19 mouse cellular contexts compared by ENCODE assay signal in the genomic region with DNA sequence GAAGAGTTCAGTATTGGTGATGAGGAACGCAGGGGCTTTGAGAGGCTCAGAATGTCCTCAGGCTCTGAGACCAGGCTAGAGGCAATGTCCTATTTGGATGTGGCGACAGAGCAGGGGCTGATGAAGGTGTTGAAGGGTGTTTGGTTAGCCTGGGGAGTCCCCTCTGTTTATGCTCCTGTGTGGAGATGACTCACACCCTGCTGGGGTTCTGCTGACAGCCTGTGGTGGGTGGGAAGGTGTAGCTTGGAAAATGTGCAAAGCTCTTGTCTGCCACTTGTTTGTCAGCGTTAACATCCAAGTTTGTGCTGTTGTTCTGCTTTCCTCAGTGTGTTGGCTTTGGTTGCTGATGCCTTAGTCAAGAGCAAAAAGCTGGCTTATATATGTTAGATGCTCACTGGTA.
A peak's percentile ranks its signal among the peaks of the same experiment; 100 is the strongest.
DNase-seq lines count a peak whose midpoint lies in the region; ATAC-seq and TF ChIP-seq lines count a peak whose summit lies in the region.
"Had no signal": no experiment of that assay in that cellular context is flagged by ENCODE, and none has a peak within 500 bp of the region (broad histone marks: within the 10 kb centered on the region; RNA-seq: fewer than 3 reads in every experiment).

No protein-coding gene starts in this region.

- WGBS in embryonic facial prominence, embryonic 10.5 days, result 78% methylated on average over 3 of the region's 3 CpGs
- 79% methylated on average over 3 of the region's 3 CpGs for WGBS in hindbrain, postnatal 0 days

- no peak overlapping the region for H3K27ac ChIP-seq in CH12.LX (ENCODE audit: insufficient read depth, low read depth)
- H3K27ac ChIP-seq in embryonic facial prominence, embryonic 10.5 days (replicated peaks), result no peak overlapping the region
- H3K27ac ChIP-seq in hindbrain, postnatal 0 days, result no peak overlapping the region
- H3K27ac ChIP-seq: forebrain, embryonic 15.5 days; kidney, postnatal 0 days; liver, embryonic 12.5 days had no signal

- dilution Hi-C loops in CH12.LX (cut with MboI; ENCODE audit: extremely low pct_ligation_motif_present, extremely low pct_unique_long_range_greater_than_20kb, low sequenced_read_pairs), result no loop called here

- no peak for TF ChIP-seq RAD21 in CH12.LX (IDR thresholded peaks at IDR 0.05; ENCODE audit: low read depth, low read length)

- TF ChIP-seq EP300 in CH12.LX (IDR thresholded peaks at IDR 0.05; ENCODE audit: low read length), result no peak; the same call in 1 of the 2 replicates

- in situ Hi-C loops in CH12.LX (cut with MboI; ENCODE audit: low pct_ligation_motif_present, low pct_unique_long_range_greater_than_20kb, low sequenced_read_pairs), result no loop called here

- no peaks in the 10 kb centered on the region for H3K9me3 ChIP-seq in CH12.LX (replicated peaks; ENCODE audit: low read length)
- no peaks in the 10 kb centered on the region for H3K9me3 ChIP-seq in embryonic facial prominence, embryonic 10.5 days
- no peaks in the 10 kb centered on the region for H3K9me3 ChIP-seq in hindbrain, postnatal 0 days (ENCODE audit: low read length)
- H3K9me3 ChIP-seq: forebrain, embryonic 15.5 days; liver, embryonic 12.5 days had no signal

- no peaks in the 10 kb centered on the region for H3K27me3 ChIP-seq in CH12.LX (replicated peaks)
- no peaks in the 10 kb centered on the region for H3K27me3 ChIP-seq in embryonic facial prominence, embryonic 10.5 days (replicated peaks; ENCODE audit: low read depth, poor library complexity, severe bottlenecking)
- H3K27me3 ChIP-seq in hindbrain, postnatal 0 days (ENCODE audit: insufficient read depth, low read length), result no peaks in the 10 kb centered on the region
- H3K27me3 ChIP-seq: forebrain, embryonic 15.5 days; liver, embryonic 12.5 days had no signal

- H3K4me3 ChIP-seq in CH12.LX (replicated peaks in 1 of 3; ENCODE audit: low read depth in 2 of 3, low read length in 2 of 3, poor library complexity in 1 of 3), result no peak overlapping the region
- H3K4me3 ChIP-seq in embryonic facial prominence, embryonic 10.5 days, result no peak overlapping the region
- no peak overlapping the region for H3K4me3 ChIP-seq in hindbrain, postnatal 0 days (ENCODE audit: low read length)
- H3K4me3 ChIP-seq: erythroblast, embryonic 14.5 days; forebrain, embryonic 15.5 days; liver, embryonic 12.5 days; myocyte had no signal

- no peak for TF ChIP-seq POLR2A in CH12.LX (IDR thresholded peaks at IDR 0.05; ENCODE audit: low read depth, low read length)

- peak; percentile 77 for ATAC-seq in inflammation-experienced regulatory T-cells, adult 6 months
- ATAC-seq in megakaryocyte progenitor cell, adult 5-6 weeks (replicated peaks; ENCODE audit: poor library complexity), result no peak
- no peak for ATAC-seq in hindbrain, postnatal 0 days
- ATAC-seq: forebrain, embryonic 15.5 days; intestine, postnatal 0 days; liver, embryonic 12.5 days had no signal

- intact Hi-C loops in left cerebral cortex, postnatal 14 days (cut with DNase I), result loop anchor here (2.0 kb wide), 1 partner anchor 150 kb away; no protein-coding TSS in a partner anchor

- no peaks in the 10 kb centered on the region for H3K79me2 ChIP-seq in CH12.LX (replicated peaks; ENCODE audit: control insufficient read depth, extremely low read depth, insufficient read depth, poor library complexity, severe bottlenecking)

- H3K4me2 ChIP-seq in CH12.LX (ENCODE audit: insufficient read depth, low read depth, poor library complexity, severe bottlenecking), result no peak overlapping the region
- no peak overlapping the region for H3K4me2 ChIP-seq in hindbrain, postnatal 0 days (ENCODE audit: low read depth, low read length)
- H3K4me2 ChIP-seq: forebrain, embryonic 15.5 days; liver, embryonic 12.5 days had no signal

- H3K9ac ChIP-seq in CH12.LX (ENCODE audit: insufficient read depth, low read depth), result no peak overlapping the region
- H3K9ac ChIP-seq in hindbrain, postnatal 0 days (replicated peaks; ENCODE audit: low read length), result no peak overlapping the region
- H3K9ac ChIP-seq: forebrain, embryonic 15.5 days; liver, embryonic 12.5 days had no signal

- H3K36me3 ChIP-seq in CH12.LX (replicated peaks in 1 of 2; ENCODE audit: control insufficient read depth in 1 of 2, insufficient read depth in 1 of 2, low read length in 1 of 2), result no peaks in the 10 kb centered on the region
- H3K36me3 ChIP-seq in embryonic facial prominence, embryonic 10.5 days (replicated peaks), result no peaks in the 10 kb centered on the region
- H3K36me3 ChIP-seq in hindbrain, postnatal 0 days (ENCODE audit: insufficient read depth, low read length), result no peaks in the 10 kb centered on the region
- H3K36me3 ChIP-seq: forebrain, embryonic 15.5 days; liver, embryonic 12.5 days had no signal

- no peak for TF ChIP-seq CTCF in CH12.LX (conservative IDR thresholded peaks at IDR 0.05 in 1 of 2, IDR thresholded peaks at IDR 0.05 in 1 of 2; ENCODE audit: low read depth in 2 of 2, low read length in 2 of 2)
- no peak for TF ChIP-seq CTCF in hindbrain, postnatal 0 days (IDR thresholded peaks at IDR 0.05; ENCODE audit: low read depth)

- DNase-seq in CH12.LX (ENCODE audit: extremely low read depth), result peak; percentile 53
- DNase-seq in brain, adult 2 months (ENCODE audit: low read depth, low spot score), result peak; percentile 91
- peak; percentile 42 to 62 for DNase-seq in left cerebral cortex, postnatal 14 days (ENCODE audit: low spot score in 2 of 2)
- DNase-seq in embryonic facial prominence, embryonic 10.5 days (ENCODE audit: low spot score), result no peak
- DNase-seq in hindbrain, postnatal 0 days (ENCODE audit: low spot score), result no peak
- DNase-seq: adrenal gland, adult 2 months; cerebellum, adult 11-12 months; cerebellum, postnatal 36 days; gastrocnemius, postnatal 10 days; midbrain, embryonic 14.5 days; retina, postnatal 1 day had no signal

- peaks cover 4 to 20% of the 10 kb centered on the region in 2 experiments; a peak in 3 of 4 replicates for H3K4me1 ChIP-seq in CH12.LX (ENCODE audit: control insufficient read depth in 1 of 2, insufficient read depth in 2 of 2)
- 0 out of 2 replicates have a peak, but pooled peaks cover 3% of the 10 kb centered on the region for H3K4me1 ChIP-seq in embryonic facial prominence, embryonic 10.5 days
- H3K4me1 ChIP-seq in hindbrain, postnatal 0 days (ENCODE audit: insufficient read depth, low read length), result no peaks in the 10 kb centered on the region
- H3K4me1 ChIP-seq: forebrain, embryonic 15.5 days; liver, embryonic 12.5 days had no signal

TF ChIP-seq in CH12.LX, 34 proteins besides CTCF, POLR2A, EP300 and RAD21:
- no peak for TF ChIP-seq ZNF384 (IDR thresholded peaks at IDR 0.05; ENCODE audit: low read depth, low read length)
- peak; percentile 28; the same call in 1 of the 2 replicates for TF ChIP-seq BHLHE40 (IDR thresholded peaks at IDR 0.05; ENCODE audit: low read depth, low read length)
- 0 out of 2 replicates have a peak, but pooled peaks have one; percentile 32 for TF ChIP-seq ETS1 (conservative IDR thresholded peaks at IDR 0.05; ENCODE audit: low read depth, low read length)

Comparison
In these comparisons a context has a peak if more than half of its experiments do, and no peak if none do; other contexts are left out.
1. DNase-seq: peak in CH12.LX (single experiment), brain, adult 2 months (single experiment) and left cerebral cortex, postnatal 14 days (2 of 2); none in embryonic facial prominence, embryonic 10.5 days (single experiment) and hindbrain, postnatal 0 days (single experiment).